Mouse (Mus musculus): ENCODE results near the gene Slc11a1. TPM values are rescaled to one million over a fixed set of nuclear protein-coding genes. Genes with fewer than 3 reads are reported as not detected.
"Not testable (repeated sequence)": the region's sequence is repeated elsewhere in the genome, so short reads cannot be mapped to it uniquely, and the experiment has no call there.

Gene Slc11a1
- polyA plus RNA-seq, 1 experiment from 2014 or later = 1.7 TPM

DNA sequence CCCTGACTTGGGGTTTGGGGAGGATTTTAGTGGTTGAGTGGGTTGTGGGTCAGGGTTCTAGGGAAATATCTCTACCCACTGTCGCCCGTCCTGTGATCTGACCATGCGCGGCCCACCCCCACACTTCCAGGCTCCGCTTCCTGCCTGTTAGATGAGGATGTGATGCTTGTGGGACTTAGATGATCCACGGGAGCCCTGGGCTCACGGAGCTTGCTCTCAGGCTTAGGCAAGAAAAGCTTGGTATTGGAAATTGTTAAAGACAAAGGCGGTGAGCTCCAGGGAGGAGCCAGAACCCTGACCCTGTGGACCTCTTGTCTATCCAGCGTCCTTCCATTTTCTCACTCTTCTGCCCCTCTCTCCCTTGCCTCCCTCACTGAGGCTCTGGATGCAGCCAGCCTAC, 35.1 kb upstream of the Slc11a1 start:
- 94% methylated on average over 9 of the region's 9 CpGs for WGBS
- no peaks in the 10 kb centered on the region for H3K27me3 ChIP-seq
- peaks cover 13% of the 10 kb centered on the region; the same call in 1 of the 2 replicates for H3K4me1 ChIP-seq
- no peak for ATAC-seq (ENCODE audit: low FRiP score)
- H3K4me2 ChIP-seq = no peak overlapping the region
- no peak overlapping the region for H3K27ac ChIP-seq
- no peak overlapping the region for H3K4me3 ChIP-seq (replicated peaks)
- H3K9ac ChIP-seq = no peak overlapping the region
- H3K9me3 ChIP-seq = no peaks in the 10 kb centered on the region
- H3K36me3 ChIP-seq (replicated peaks) = no peaks in the 10 kb centered on the region; the same call in 1 of the 2 replicates

DNA sequence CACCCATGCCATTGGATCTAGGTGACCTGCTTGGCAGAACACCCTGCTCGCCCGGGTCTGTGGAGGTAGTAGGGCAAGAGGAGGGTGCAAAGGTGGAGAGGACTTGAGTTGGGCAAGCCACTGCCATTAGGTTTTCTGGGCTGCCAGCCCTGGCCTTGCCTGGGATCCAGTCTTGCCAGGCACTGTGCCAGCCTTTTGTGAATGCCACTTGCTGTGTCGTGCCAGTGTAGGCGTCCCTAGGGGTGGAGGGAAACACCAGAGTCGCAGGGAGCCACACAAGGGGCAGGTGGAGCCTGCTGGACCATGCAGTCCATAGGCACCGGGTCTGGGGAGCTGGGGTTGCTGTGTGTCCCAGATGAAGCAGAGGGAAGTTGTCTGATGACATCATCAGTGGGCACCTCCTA, 34.6 kb upstream of the Slc11a1 start:
- H3K4me1 ChIP-seq = peaks cover 9% of the 10 kb centered on the region; the same call in 1 of the 2 replicates
- H3K27ac ChIP-seq = no peak overlapping the region
- H3K9me3 ChIP-seq = no peaks in the 10 kb centered on the region
- WGBS = 95% methylated on average over 6 of the region's 6 CpGs
- H3K36me3 ChIP-seq (replicated peaks) = no peaks in the 10 kb centered on the region; the same call in 1 of the 2 replicates
- H3K4me3 ChIP-seq (replicated peaks) = no peak overlapping the region
- H3K27me3 ChIP-seq = no peaks in the 10 kb centered on the region
- H3K4me2 ChIP-seq = no peak overlapping the region
- H3K9ac ChIP-seq = no peak overlapping the region
- no peak for ATAC-seq (ENCODE audit: low FRiP score)

DNA sequence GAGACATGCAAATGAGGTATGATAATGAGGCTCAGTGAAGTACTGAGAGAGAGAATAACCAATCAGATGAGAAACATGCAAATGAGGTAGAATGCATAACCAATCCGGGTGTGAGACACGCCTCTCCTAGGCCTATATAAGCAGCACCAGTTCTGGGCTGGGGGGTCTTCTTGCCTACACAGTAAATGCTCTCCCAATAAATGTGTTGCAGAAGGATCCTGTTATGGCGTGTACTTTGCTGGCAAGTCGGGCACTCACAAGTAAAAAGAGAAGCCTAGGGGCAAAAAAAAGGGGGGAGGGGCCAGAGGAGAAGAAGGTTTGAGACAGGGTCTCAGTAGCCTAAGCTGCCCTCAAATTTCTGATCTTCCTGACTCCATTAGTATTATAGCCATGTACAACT, 34.0 kb upstream of the Slc11a1 start:
- ATAC-seq (ENCODE audit: low FRiP score); H3K4me3 ChIP-seq (replicated peaks); H3K36me3 ChIP-seq (replicated peaks); H3K4me1 ChIP-seq; H3K9me3 ChIP-seq; H3K4me2 ChIP-seq; H3K27ac ChIP-seq; H3K9ac ChIP-seq; H3K27me3 ChIP-seq: not testable (repeated sequence)
- 85% methylated on average over 4 of the region's 4 CpGs for WGBS

DNA sequence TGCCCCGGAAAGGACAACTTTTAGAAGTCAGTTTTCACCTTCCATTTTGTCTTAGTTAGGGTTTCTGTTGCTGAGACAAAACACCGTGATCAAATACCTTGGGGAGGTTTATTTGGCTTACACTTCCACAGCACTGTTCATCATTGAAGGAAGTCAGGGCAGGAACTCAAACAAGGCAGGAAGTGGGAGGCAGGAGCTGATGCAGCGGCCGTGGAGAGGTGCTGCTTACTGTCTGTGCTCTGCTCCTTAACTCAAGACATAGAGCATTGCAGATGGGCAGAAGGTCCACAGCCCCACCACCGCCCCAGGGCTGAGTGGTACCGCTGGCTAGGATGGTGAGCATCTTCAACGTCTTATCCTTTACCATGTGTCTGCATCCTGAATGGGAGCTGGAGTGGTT, 33.1 kb upstream of the Slc11a1 start:
- no peak overlapping the region for H3K27ac ChIP-seq
- H3K4me1 ChIP-seq = peaks cover 6% of the 10 kb centered on the region; the same call in 1 of the 2 replicates
- WGBS = 92% methylated on average over 7 of the region's 7 CpGs
- no peak overlapping the region for H3K4me3 ChIP-seq (replicated peaks)
- H3K9ac ChIP-seq = no peak overlapping the region
- H3K4me2 ChIP-seq = no peak overlapping the region
- no peak for ATAC-seq (ENCODE audit: low FRiP score)
- no peaks in the 10 kb centered on the region for H3K27me3 ChIP-seq
- H3K9me3 ChIP-seq = no peaks in the 10 kb centered on the region
- no peaks in the 10 kb centered on the region; the same call in 1 of the 2 replicates for H3K36me3 ChIP-seq (replicated peaks)

DNA sequence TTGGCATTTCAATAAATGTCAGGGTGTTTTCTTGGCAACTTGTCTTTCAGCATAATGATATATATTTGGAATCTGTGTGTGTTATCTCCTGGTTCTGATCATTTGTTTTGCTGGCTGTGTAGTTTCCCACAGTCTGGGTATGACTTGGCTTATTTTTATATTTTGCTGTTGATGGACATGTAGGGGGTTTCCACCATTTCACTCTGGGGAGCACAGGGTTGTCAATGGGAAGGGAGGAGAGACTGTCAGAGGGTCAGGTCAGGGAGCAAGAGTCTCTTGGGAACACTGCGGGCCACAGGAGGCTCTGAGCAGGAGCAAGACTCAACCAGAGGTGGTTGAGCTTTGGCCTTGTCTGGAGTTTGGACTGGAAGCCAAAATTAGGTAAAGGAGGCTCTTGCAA, 32.7 kb upstream of the Slc11a1 start:
- H3K27me3 ChIP-seq = no peaks in the 10 kb centered on the region
- no peaks in the 10 kb centered on the region; the same call in 1 of the 2 replicates for H3K36me3 ChIP-seq (replicated peaks)
- no peak overlapping the region for H3K4me3 ChIP-seq (replicated peaks)
- ATAC-seq (ENCODE audit: low FRiP score) = no peak
- H3K9ac ChIP-seq = no peak overlapping the region
- WGBS = 100% methylated on average over 1 of the region's 1 CpGs
- H3K27ac ChIP-seq = no peak overlapping the region
- H3K9me3 ChIP-seq = no peaks in the 10 kb centered on the region
- peaks cover 6% of the 10 kb centered on the region; the same call in 1 of the 2 replicates for H3K4me1 ChIP-seq
- H3K4me2 ChIP-seq = no peak overlapping the region

DNA sequence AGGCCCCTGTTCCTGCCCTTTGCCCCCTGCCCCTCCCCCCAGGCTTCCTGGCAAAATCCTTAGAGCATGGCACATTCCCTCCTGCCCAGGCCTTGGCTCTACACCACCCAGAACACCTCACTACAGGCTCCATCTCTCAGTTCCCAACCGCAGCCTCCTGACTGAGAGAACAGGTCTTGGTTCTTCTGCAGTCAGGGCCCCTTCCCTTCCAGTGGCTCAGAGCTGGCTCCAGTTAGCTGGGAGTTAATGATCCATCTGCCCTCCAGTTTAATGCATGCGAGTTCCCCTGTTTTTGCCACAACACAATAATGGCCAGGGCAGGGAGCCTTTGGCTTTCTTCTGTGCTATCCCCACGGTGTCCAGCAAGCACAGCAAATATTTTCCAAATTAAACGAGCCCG, 31.8 kb upstream of the Slc11a1 start:
- WGBS = 67% methylated on average over 5 of the region's 5 CpGs
- Histone ChIP-seq H3K4me2 (0 out of 2 replicates have a peak overlapping the region, but pooled peaks have one; percentile 8), H3K27me3 (no peaks in the 10 kb centered on the region), H3K27ac (no peak overlapping the region), H3K9me3 (no peaks in the 10 kb centered on the region), H3K36me3 (replicated peaks) (no peaks in the 10 kb centered on the region; the same call in 1 of the 2 replicates), H3K4me1 (peaks cover 6% of the 10 kb centered on the region; the same call in 1 of the 2 replicates), H3K9ac (no peak overlapping the region), H3K4me3 (replicated peaks) (no peak overlapping the region)
- ATAC-seq (ENCODE audit: low FRiP score) = no peak

DNA sequence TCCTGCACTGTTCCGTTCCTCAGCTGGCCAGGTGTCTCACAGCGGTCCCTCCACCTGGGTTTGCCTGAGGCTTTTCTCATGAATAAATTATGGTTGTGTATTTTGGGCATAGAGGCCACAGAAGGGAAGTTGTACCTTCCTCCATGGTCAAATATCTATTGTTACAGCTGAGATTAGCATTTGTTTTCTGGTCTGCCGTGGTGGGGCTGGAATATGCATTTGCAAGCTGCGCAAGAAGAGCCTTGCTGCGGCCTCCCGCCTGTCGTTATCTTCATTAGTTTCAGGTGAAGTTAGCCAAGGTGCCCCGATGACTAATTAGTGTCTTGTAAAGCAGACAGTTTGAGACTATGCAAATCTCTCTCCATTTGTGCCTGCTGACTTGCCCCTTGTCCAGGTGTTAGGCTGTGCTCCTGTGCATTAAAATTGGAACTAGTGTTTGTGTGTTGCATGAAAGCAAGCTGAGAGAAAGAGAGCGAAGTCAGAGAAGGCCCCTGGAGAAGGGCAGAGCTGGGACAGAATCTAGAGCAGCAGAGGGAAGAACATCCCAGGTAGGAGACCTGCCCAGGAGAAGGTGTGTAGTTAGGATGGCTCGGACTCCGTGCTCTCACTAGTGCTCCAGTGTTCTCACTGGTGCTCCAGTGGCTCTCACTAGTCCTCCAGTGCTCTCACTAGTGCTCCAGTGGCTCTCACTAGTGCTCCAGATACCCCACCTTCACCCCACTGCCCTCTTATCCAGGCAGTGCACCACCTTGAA, 30.7 kb upstream of the Slc11a1 start:
- Histone ChIP-seq H3K27me3 (no peaks in the 10 kb centered on the region), H3K4me2 (no peak overlapping the region), H3K27ac (no peak overlapping the region), H3K4me3 (replicated peaks) (no peak overlapping the region), H3K36me3 (replicated peaks) (peaks cover 5% of the 10 kb centered on the region), H3K9ac (no peak overlapping the region), H3K4me1 (peaks cover 6% of the 10 kb centered on the region; the same call in 1 of the 2 replicates), H3K9me3 (no peaks in the 10 kb centered on the region)
- 71% methylated on average over 11 of the region's 11 CpGs for WGBS
- ATAC-seq (ENCODE audit: low FRiP score) = no peak

DNA sequence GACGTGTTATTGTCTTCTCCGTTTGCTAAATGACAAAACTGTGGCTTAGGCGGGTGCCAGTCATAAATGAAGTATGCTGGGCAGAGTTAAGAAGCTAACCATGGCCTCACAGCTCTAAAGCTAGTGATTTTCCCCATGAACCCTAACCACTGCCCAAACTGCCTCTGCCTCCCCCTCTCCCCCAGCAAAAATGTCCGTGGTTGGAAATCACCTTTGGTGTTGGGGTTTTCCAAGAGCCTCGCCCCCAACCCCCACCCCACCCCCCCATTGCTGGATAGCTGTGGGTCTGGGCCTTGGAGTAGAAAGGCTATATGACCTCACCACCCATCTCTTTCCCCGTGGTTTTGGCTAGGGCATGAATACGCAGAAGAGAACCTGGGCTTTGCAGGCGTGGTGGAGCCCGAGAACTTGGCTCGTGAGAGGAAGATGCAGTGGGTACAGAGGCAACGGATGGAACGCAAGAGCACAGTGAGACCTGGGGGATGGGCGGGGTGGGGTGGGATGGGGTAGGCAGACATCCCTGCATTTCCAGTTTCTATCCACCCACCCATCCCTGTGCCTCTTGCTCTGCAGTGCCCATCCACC, 23.7 kb upstream of the Slc11a1 start:
- Histone ChIP-seq H3K27ac (no peak overlapping the region), H3K36me3 (replicated peaks) (peaks cover 35% of the 10 kb centered on the region), H3K9me3 (no peaks in the 10 kb centered on the region), H3K4me1 (no peaks in the 10 kb centered on the region), H3K4me2 (no peak overlapping the region), H3K9ac (no peak overlapping the region), H3K27me3 (no peaks in the 10 kb centered on the region), H3K4me3 (replicated peaks) (no peak overlapping the region)
- no peak for ATAC-seq (ENCODE audit: low FRiP score)
- WGBS = 90% methylated on average over 13 of the region's 13 CpGs

DNA sequence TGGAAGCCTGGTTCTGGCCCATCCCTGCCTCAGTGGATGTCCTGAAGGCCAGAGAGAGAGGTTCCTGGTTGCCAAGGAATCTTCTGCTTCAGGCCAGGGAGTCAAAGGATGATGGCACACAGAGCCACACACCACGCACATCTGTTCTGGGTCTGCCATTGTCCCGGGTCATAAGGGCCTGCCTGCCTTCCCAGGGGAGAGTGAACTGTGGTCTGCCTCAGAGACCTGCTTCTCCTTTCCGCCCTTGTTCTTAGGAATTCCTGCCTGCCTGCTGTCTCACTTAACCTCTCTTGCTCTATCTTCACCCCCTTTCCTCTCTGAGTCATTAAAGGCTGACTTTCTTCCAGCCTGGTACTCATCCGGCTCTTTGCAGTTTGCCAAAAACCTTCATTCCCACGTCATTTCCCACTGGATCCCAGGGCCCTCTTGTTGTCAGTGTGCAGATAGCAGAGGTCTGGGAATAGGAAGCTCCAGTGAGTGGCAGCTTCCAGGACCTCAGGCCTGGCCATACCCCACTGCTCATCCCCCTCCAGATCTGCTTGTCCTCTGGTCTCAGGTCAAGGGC, 22.4 kb upstream of the Slc11a1 start:
- H3K27ac ChIP-seq = no peak overlapping the region
- no peaks in the 10 kb centered on the region for H3K27me3 ChIP-seq
- no peak for ATAC-seq (ENCODE audit: low FRiP score)
- H3K4me3 ChIP-seq (replicated peaks) = no peak overlapping the region
- 80% methylated on average over 5 of the region's 5 CpGs for WGBS
- H3K4me1 ChIP-seq = no peaks in the 10 kb centered on the region
- H3K36me3 ChIP-seq (replicated peaks) = peaks cover 35% of the 10 kb centered on the region
- H3K4me2 ChIP-seq = no peak overlapping the region
- H3K9me3 ChIP-seq = no peaks in the 10 kb centered on the region
- no peak overlapping the region for H3K9ac ChIP-seq

DNA sequence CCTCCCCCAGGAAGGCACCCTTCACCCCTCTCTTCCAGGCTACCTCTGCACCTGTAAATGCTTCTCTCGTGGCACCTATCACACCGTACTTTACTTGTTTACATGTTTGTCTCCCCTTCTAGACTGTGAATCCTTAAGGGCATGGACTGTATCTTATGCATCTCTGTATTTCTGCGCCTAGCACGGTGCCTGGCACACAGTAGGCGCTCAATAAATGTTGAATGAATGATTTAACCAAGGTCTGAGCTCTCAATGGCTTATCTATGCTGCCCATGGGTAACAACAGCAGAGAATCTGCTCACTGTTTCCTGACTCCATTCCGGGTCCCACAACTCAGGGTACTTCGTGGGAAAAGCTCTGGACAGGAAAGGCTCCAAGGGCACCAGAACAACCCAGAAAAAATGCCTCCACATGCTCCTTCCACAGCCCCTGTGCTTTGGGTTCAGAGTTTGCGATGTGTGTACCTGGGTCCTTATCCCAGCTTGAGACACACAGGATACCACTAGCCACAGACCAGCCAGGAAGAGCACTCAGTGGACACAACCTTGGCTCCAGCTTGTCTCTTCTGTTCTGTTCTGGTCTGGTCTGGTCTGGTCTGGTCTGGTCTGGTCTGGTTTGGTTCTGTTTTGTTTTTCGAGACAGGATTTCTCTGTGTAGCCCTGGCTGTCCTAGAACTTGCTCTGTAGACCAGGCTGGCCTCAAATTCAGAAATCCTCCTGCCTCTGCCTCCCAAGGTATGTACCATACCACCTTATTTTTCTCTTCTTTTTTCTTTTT, 21.4 kb upstream of the Slc11a1 start:
- H3K4me2 ChIP-seq = no peak overlapping the region
- no peak overlapping the region for H3K9ac ChIP-seq
- no peak overlapping the region for H3K4me3 ChIP-seq (replicated peaks)
- peaks cover 35% of the 10 kb centered on the region for H3K36me3 ChIP-seq (replicated peaks)
- no peak for ATAC-seq (ENCODE audit: low FRiP score)
- 90% methylated on average over 9 of the region's 9 CpGs for WGBS
- H3K27me3 ChIP-seq = no peaks in the 10 kb centered on the region
- H3K9me3 ChIP-seq = no peaks in the 10 kb centered on the region
- H3K27ac ChIP-seq = no peak overlapping the region
- no peaks in the 10 kb centered on the region for H3K4me1 ChIP-seq

DNA sequence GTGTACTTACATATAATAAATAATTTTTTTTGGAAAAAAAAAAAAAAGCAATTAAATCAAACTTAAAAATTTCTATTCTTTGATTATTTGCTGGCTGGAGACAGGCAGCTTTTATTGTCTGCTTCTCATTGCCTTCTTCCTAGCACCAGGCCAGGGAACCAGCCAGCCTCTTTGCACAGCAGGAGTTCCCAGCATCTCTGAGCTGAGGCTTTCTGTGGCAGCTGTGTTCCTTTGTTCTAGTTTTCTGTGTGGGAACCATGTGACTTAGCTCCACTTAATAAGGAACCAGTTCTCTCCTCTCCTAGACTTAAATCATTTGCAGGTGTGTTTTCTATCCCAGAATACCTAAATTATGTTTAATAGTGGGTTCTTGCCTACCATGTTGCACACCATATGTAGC, 17.5 kb upstream of the Slc11a1 start:
- Histone ChIP-seq H3K9me3 (no peaks in the 10 kb centered on the region), H3K27ac (no peak overlapping the region), H3K4me3 (replicated peaks) (no peak overlapping the region), H3K27me3 (no peaks in the 10 kb centered on the region), H3K4me2 (no peak overlapping the region), H3K4me1 (peaks cover 3% of the 10 kb centered on the region), H3K36me3 (replicated peaks) (peaks cover 9% of the 10 kb centered on the region), H3K9ac (no peak overlapping the region)
- no peak for ATAC-seq (ENCODE audit: low FRiP score)

DNA sequence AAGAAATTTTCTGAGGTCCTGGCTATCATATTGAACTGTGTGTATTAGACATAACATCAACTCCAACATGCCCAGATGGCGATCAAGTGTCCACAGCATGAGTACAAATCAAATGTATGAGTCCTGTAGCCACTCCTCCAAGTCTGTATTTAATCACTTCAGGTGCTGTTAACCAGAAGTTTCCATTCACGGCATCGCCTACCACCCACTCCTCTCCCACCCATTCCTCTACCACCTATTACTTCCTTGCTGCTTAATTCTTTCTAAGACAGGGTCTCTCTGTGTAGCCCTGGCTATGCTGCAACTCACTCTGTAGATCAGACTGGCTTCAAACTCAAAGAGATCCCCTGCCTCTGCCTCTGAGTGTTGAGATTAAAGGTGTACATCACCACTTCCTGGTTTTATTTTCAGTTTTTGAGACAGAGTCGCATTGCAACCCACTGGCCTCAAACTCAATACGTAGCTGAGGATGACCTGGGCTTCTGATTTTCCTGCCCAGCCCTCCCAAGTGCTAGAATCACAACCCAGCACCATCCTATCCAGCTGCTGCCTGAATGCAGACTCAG, 15.0 kb upstream of the Slc11a1 start:
- H3K27ac ChIP-seq = no peak overlapping the region
- no peaks in the 10 kb centered on the region for H3K27me3 ChIP-seq
- no peak overlapping the region for H3K4me3 ChIP-seq (replicated peaks)
- no peak overlapping the region for H3K9ac ChIP-seq
- no peak overlapping the region for H3K4me2 ChIP-seq
- no peaks in the 10 kb centered on the region for H3K36me3 ChIP-seq (replicated peaks)
- ATAC-seq (ENCODE audit: low FRiP score) = no peak
- H3K9me3 ChIP-seq = no peaks in the 10 kb centered on the region
- H3K4me1 ChIP-seq = peaks cover 3% of the 10 kb centered on the region
- WGBS = 89% methylated on average over 5 of the region's 5 CpGs

Measured in forebrain, embryonic 12.5 days (tissue).